Mouse (Mus musculus) embryonic fibroblast, embryonic 13.5 days (primary cell): ENCODE data around the gene Ttll11.
A peak's percentile ranks its signal among the peaks of the same experiment; 100 is the strongest.

ENCODE experiments used
- CTCF ChIP-seq: IDR thresholded peaks from 2 replicates; pipeline ENCODE4 v1.5.1; 2011; ENCODE audit warnings: mild to moderate bottlenecking, control low read depth, low read length, moderate library complexity, borderline replicate concordance; ENCODE audit not compliant: insufficient read depth
- POLR2A ChIP-seq: IDR thresholded peaks from 2 replicates; pipeline ENCODE4 v1.6.1; 2011; ENCODE audit warnings: low read depth, mild to moderate bottlenecking, control low read depth, low read length, moderate library complexity

GRCm38 (mm10) chr2:35979644-35980021, at the start of gene Ttll11:
- TF ChIP-seq POLR2A (peak; percentile 49), CTCF (no peak)
